Mouse (Mus musculus) heart, adult 18-20 months (tissue): ENCODE data around the gene Map2k6. TPM values are rescaled to one million over a fixed set of nuclear protein-coding genes. Genes with fewer than 3 reads are reported as not detected.

Experiments
- DNase-seq, 2 experiments: peaks; one replicate each; pipeline ENCODE4 v3.0.0; 2021 to 2022; ENCODE audit warnings: mixed read lengths in 1 of 2
- total RNA-seq, 2 experiments: library from RNA; stranded (reverse); gene quantifications; 2 replicates each; pipeline ENCODE4 v1.2.3; 2021

Map2k6 gene
- total RNA-seq, 2 experiments from 2014 or later, result 4.2 to 5.8 TPM

DNA sequence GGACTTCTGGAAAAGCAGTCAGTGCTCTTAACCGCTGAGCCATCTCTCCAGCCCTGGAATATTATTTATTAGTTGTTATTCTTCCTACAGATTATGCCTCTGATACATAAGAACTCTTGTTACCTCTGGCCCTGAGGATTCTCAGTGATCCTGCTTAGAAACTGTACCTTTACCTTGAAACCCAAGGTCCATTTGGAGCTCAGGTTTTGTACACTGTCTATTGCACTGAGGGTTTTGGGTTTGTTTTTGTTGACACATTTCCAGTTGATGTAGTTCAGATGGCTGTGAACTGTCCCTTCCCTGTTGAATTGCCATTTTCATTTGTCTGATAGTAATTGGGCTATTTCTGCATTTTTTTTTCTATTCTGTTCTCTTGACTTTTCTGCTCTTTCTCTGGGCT is 85.5 kb downstream of the Map2k6 start:
- no peak for DNase-seq

GRCm38 (mm10) chr11:110485081-110485480 is 86.2 kb downstream of the Map2k6 start:
- no peak for DNase-seq

DNA sequence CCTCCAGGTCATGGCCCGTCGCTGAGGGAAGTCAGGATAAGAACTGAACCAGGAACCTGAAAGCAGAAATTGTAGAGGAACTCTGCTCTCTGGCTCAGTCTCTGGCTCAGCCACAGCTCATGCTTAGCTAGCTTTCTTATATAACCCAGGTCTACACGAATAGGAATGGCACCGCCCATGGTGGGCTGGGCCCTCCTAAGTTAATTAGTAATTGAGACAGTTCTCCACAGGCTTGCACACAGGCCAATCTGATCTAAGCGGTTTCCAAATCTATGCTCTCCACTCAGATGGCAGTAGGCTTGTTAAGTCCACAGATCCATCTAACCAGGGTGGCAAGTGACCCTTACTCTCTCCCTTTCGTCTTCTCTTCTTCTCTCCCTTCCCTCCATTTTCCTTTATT is 88.9 kb downstream of the Map2k6 start:
- DNase-seq, result no peak

- DNase-seq, result no peak
These were observed 89.4 kb downstream of the Map2k6 start for GRCm38 (mm10) chr11:110488301-110488700.

DNA sequence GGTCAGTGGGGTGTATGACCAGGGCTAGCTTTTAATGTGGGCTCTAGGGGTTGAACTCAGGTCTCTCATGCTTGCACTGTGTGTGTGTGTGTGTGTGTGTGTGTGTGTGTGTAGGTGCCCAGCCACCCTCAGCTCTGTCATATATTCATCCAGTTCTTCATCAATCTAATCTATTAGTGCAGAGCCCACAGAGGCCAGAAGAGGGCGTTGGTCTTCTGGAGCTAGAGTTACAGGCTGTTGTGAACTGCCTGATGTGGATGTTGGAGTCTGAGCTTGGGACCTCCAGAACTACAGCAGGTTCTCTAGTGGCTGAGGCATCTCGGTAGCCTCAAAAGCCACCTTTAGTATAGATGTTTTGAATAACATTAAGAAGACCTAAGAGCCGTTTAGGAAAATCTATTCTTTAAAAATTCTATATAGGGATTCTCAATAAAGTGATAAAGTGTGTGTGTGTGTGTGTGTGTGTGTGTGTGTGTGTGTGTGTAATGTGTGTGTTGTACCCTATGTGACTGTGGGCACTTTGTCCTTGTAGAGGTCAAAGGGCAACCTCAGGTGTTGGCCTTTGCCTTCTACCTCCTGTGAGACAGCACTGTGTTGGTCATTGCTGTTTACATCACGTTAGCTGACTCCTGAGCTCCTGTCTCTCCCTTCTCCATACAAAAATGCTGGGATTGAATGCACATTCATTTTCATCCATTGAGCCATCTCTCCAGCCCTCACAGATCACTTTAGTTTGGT is 96.6 kb downstream of the Map2k6 start:
- no peak for DNase-seq

GRCm38 (mm10) chr11:110496061-110496446 is 97.1 kb downstream of the Map2k6 start:
- peak; percentile 33 to 53 for DNase-seq

DNA sequence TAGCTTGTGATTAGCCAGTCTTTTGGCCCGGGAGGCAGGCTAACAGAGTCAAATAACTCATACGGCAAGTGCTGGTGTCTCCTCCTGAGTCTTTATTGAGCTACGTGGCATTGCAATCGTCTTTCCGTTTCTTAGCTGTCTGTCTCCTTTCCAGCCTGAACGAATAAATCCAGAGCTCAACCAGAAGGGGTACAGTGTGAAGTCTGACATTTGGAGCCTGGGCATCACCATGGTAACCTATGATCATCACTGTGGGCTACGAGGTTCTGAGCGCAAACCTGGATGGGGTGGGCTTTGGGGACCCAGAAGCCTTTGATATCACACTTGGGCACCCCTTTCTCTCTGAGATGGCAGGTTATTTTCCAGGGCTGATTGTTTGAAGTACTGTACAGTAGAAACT is 98.8 kb downstream of the Map2k6 start:
- no peak for DNase-seq

GRCm38 (mm10) chr11:110498651-110499213 is 99.8 kb downstream of the Map2k6 start:
- peak; percentile 64 to 79 for DNase-seq

DNA sequence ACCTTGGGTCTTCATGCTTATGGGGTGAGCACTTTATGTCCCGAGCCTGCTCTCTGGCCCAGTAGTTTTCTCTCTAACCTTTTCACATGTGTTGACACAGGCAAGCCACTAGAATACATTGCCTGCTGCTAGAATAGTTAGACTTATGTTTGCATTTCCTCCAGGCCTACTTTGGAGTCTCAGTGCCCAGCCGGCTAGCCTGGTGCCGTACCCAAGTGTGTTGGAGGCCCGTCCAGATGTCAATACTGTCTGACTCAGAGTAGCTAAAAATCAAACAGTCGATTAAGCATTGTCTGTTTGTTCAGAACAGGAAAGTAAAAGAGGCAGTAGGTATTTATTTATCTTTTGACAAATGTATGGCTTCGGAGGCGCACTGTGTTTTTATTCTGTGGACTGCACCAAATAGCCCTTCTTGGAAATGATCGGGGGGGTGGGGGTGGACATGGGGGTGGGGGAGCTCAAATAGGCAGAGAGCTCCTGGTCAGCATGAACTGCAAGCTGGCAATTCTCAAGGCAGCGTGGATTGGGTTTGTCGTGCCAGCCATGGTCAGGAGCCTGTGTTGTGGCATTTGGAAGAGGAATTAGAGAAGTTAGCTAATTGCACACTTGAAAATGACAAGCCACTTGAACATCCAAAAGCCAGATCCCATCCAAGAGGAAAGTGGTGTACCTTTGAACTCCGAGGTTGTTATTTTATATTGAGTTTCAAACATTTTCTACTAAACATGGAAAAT is 104.2 kb downstream of the Map2k6 start:
- peak in 1 of 2 experiments; percentile 36 for DNase-seq

DNA sequence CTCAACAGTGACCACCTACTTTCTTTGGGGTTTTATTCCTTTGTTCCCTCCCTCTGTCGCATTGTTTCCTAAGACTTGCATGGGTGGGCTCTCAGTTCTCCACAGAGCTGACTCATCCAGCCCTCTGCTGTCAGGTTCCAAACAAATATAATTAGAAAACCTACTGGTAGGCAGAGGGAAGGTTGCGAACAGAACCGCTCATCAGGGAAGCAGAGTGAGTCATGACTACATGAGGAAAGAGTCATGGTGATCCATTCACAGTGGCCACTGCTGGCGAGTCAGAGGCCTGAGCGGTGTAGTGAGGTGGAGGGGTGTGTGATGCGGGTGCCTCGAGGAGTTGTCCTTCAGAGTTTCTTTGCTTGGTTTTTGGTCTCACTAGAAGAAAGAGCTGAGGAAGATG is 112.5 kb downstream of the Map2k6 start:
- no peak for DNase-seq

DNA sequence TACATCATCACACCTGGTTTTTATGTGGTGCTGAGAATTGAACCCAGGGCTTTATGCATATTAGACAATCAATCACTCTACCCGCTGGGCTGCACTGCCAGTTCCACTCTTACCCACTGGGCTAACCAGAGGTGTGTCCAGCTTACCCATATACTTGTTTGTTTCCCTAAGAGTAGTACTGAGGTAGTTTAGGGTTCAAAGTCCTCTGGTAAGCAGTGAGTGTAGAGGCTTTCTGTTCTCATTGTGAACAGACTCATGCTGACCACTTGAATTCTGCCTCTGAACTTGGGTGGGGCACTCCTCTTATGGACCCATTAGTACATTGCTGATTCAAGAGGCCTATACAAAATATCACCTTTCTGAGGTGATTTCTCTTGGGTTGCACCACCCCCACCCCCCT is 119.7 kb downstream of the Map2k6 start:
- no peak for DNase-seq

DNA sequence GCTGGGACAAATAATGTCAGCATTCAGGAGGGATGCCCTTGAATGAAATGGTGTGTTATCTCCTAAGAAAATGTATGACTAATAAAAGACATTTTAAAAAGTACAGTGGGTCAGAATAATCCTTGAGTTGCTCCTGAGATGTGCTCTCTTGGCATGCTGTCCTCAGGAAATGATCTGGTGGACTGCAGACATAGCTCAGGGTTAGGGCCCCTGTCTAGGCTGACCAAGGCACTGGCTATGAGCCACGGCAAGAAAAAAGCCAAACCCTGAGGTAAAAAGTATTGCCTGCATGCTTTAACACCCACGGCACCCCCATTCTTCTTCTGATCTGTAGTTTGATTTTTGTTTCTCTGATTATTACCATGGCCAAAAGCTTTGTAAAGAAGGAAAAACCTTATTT is 124.0 kb downstream of the Map2k6 start:
- DNase-seq, result no peak

DNA sequence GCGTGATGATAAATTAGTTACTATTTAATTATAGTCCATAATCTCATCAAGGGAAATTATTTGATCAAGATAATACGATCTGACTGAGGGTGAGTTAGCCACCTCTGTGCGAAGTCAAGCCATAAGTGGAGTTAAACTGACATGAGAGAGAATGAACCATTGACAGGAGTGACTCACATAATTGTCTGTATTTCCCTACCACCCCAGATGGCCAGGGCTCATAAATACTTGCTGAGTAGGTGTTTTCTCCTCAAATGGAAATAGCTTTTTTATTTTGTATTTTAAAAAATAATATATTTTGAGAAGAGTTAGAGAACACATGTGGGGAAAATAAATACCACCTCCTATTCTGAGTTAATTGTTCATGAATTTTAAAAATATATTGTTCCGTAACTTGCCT is 127.2 kb downstream of the Map2k6 start:
- no peak for DNase-seq

GRCm38 (mm10) chr11:110531087-110531486 is 132.2 kb downstream of the Map2k6 start:
- no peak for DNase-seq

DNA sequence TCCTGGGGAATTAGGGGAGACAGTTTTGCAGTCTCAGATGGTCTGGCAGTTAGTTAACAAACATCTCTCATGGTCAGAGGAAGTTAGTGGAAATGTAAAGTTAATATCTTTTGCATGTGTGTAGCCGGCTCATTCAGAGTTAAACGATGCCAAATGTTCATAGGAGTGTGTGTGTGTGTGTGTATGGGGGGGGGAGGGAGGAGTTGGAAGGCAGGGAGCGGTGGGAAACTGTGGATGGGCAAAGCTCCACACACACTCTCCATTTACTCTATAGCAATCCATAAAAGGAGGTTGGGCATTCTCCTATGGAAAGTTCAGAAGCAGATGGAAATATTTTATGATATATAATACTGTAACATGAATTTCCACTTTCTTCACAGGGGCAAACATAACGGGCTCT is 135.9 kb downstream of the Map2k6 start:
- no peak for DNase-seq

DNA sequence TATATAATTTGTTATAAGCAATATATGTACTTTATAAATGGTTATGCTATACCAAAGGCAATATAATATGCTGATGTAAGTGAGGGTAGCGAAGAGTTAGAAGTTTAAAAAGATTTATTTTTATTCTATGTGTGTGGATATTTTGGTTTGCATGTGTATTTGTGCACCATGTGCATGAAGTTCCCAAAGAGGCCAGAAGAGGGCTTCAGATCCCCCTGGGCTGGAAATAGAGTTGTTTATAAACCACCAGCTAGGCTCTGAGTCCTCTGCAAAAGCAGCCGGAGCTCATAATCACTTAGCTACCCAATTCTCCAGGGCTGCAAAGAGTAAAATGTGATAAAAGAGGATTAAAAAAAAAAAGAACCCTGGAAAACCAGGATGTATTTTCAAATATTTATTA is 137.6 kb downstream of the Map2k6 start:
- no peak for DNase-seq

DNA sequence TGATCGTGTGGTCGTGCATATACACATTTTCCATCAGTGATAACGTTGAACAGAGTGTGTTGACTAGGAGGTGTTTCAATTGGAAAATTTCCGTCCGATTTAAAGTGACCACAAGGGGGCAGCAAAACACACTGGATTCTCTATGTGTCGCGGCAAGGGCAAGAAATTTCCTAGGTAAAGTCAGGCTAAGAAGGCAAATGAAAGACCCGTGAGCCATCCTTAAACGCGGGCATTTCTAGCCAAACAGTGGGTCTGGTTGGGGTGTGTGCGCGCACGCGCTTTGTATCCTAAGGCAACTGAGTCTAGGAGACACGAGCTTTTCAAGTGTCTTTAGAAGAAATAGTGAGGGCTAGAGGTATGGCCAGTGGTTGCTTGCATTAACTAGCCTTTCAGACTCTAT is 138.7 kb downstream of the Map2k6 start:
- DNase-seq, result peak; percentile 71 to 88

GRCm38 (mm10) chr11:110538206-110538605 is 139.3 kb downstream of the Map2k6 start:
- peak; percentile 10 to 21 for DNase-seq

GRCm38 (mm10) chr11:110541933-110542332 is 143.0 kb downstream of the Map2k6 start:
- no peak for DNase-seq

DNA sequence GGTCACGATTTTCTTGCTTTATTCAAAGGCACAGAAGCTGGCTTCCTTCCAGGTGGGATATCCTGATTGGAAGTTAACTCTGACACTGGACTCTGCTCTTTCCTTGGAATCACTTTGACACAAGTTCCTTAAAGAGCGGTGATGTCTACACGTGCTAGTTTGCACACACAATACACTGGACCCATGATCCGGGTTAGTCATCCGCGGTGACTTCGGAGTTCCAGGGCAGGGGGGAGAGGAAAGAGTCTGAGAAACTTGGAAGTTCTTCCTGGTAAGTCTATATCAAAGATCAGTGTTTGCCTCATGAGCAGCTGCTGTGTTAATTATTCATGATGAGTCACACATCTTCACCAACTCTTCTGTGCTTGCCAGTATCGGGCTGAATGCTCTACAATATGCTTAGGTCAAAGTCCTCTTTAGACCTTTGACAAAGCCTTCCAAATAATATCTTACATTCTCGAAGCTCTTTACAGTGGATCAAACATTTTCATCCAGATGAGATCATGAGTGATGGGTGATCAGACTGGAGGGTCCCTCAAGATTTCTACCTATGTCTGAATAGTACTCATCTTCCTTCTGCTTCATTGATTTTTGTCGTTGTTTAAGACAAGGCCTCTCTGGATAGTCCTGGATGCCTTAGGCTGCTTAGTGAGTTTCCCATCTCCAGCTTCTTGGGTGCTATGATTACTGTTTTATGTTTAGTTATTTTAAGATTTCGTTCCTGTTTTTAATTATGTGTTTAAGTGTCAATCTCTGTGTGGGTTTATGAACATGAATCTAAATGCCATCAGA is 145.7 kb downstream of the Map2k6 start:
- DNase-seq, result peak in 1 of 2 experiments; percentile 47

DNA sequence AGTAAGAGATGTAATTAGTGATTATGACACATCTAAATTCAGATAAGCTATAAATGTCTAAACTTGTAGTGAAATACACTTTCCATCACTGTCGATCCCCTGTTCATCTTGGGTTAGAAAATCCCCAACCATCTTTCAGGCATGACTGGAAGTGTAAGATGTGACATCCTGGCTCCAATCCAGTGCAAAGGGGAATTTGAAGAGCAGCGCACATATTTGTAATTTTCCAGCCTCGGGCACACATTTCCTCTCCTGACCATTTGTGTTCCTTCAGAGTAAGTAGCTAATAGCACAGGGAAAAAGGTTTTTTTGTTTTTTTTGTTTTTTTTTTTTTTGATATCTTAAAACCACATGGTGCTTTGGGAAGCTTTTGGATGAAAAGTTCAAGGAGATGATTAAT is 146.5 kb downstream of the Map2k6 start:
- DNase-seq, result peak in 1 of 2 experiments; percentile 21

- peak in 1 of 2 experiments; percentile 38 for DNase-seq
These were observed 152.6 kb downstream of the Map2k6 start for GRCm38 (mm10) chr11:110551471-110551967.
